Mouse (Mus musculus) brain, embryonic 14.5 days (tissue): ENCODE measurements at regions not wholly inside any gene's neighbourhood (a gene's known extent, or its start where the extent isn't known, plus 50 kb on each side); places are given as distances from the start of the nearest gene placed in this dataset.

Experiments
- CTCF ChIP-seq: fragments of 200-500 bp; IDR thresholded peaks from 2 replicates; pipeline ENCODE4 v1.5.1; 2012; ENCODE audit warnings: inconsistent platforms, mild to moderate bottlenecking, moderate library complexity, borderline replicate concordance; ENCODE audit not compliant: insufficient read depth, insufficient read length; ENCODE audit errors: extremely low read depth
- POLR2A ChIP-seq: fragments of 200-500 bp; IDR thresholded peaks from 2 replicates; pipeline ENCODE4 v1.6.1; 2012; ENCODE audit warnings: mild to moderate bottlenecking, inconsistent platforms, borderline replicate concordance; ENCODE audit not compliant: poor library complexity, insufficient read depth, insufficient read length, severe bottlenecking; ENCODE audit errors: extremely low read depth

DNA sequence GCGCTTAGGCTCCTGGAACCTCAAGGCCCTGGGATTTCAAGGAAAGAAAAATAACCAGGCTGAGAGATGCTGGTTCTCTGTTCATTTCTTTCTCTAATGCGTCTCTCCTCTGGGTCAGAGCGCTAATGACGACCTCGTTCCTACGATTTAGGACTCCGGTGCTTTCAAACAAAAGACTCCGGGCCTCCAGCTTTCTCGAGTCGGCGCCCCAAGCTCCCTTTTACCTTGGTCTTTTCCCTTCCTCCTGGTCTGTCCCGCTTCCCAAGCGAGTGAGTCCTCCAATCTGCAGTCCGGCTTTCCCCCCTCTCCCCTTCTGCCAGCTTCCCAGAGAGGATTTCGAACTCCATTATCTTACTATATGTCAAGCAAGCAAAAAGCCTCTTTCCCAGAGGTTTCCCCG lies 316.5 kb downstream of the Parp8 start:
- TF ChIP-seq POLR2A (no peak), CTCF (no peak)
